Mouse (Mus musculus) midbrain, postnatal 0 days (tissue): ENCODE data around the gene Ccdc148. TPM values are rescaled to one million over a fixed set of nuclear protein-coding genes. Genes with fewer than 3 reads are reported as not detected.

ENCODE experiments used
- ATAC-seq: fragments of 200-750 bp; cut with Nextera tagmentation; 2 replicates; pipeline ENCODE4 v1.8.0; 2017; ENCODE audit warnings: moderate number of reproducible peaks, mild to moderate bottlenecking, moderate TSS enrichment, moderate library complexity; ENCODE audit not compliant: low FRiP score
- DNase-seq: peaks from one replicate; pipeline ENCODE4 v3.0.0-alpha.2; 2015; ENCODE audit warnings: low spot score
- H3K27ac ChIP-seq: fragments of 300-500 bp; sonication (generic); 2 replicates; pipeline ENCODE4 v1.5.1; 2014; ENCODE audit warnings: low read depth, mild to moderate bottlenecking, low read length, mixed read lengths
- H3K27me3 ChIP-seq: fragments of 300-500 bp; sonication (generic); 2 replicates; pipeline ENCODE4 v1.6.1; 2014; ENCODE audit warnings: low read length, control low read depth, mixed read lengths; ENCODE audit not compliant: insufficient read depth
- H3K36me3 ChIP-seq: fragments of 300-500 bp; sonication (generic); 2 replicates; pipeline ENCODE4 v1.6.1; 2014; ENCODE audit warnings: low read length, control low read depth, mixed read lengths; ENCODE audit not compliant: insufficient read depth
- H3K4me1 ChIP-seq: fragments of 300-500 bp; sonication (generic); 2 replicates; pipeline ENCODE4 v1.6.1; 2014; ENCODE audit warnings: mild to moderate bottlenecking, control low read depth, antibody characterized with exemption, low read length, mixed read lengths; ENCODE audit not compliant: insufficient read depth
- H3K4me2 ChIP-seq: fragments of 300-500 bp; sonication (generic); 2 replicates; pipeline ENCODE4 v1.6.1; 2014; ENCODE audit warnings: low read depth, mild to moderate bottlenecking, low read length, mixed read lengths; ENCODE audit not compliant: poor library complexity, severe bottlenecking
- H3K4me3 ChIP-seq: fragments of 300-500 bp; sonication (generic); 2 replicates; pipeline ENCODE4 v1.5.1; 2014; ENCODE audit warnings: low read depth, mild to moderate bottlenecking, low read length, moderate library complexity
- H3K9ac ChIP-seq: fragments of 300-500 bp; sonication (generic); replicated peaks from 2 replicates; pipeline ENCODE4 v1.6.1; 2014; ENCODE audit warnings: mild to moderate bottlenecking, low read length, moderate library complexity, mixed read lengths; ENCODE audit not compliant: poor library complexity, severe bottlenecking
- H3K9me3 ChIP-seq: fragments of 300-500 bp; sonication (generic); 2 replicates; pipeline ENCODE4 v1.6.1; 2016; ENCODE audit warnings: low read length, control low read depth
- CTCF ChIP-seq: IDR thresholded peaks from 2 replicates; pipeline ENCODE4 v1.5.1; 2016; ENCODE audit warnings: antibody characterized with exemption, mild to moderate bottlenecking
- WGBS: fragments of 180-500 bp; shearing (Covaris S2); extraction: QIAGEN DNeasy Blood & Tissue Kit; methylation state at CpG from one replicate; pipeline ENCODE4 v1.1.7; 2014; 5-methylcytosine and 5-hydroxymethylcytosine counted together
- polyA plus RNA-seq: library from polyadenylated mRNA; unstranded; fragments of >200 nt; fragmentation: Nextera tagmentation; extraction: Ambion mirVana; gene quantifications from 2 replicates; pipeline ENCODE4 v1.2.1, GENCODE M21; 2015
- total RNA-seq: library from RNA; depleted of rRNA; stranded (reverse); fragments of >200 nt; gene quantifications from 2 replicates; pipeline ENCODE4 v1.2.3, GENCODE M21; 2014

Ccdc148 gene
- total and polyA plus RNA-seq, 2 experiments from 2014 or later, result 5.3 to 7.7 TPM

DNA sequence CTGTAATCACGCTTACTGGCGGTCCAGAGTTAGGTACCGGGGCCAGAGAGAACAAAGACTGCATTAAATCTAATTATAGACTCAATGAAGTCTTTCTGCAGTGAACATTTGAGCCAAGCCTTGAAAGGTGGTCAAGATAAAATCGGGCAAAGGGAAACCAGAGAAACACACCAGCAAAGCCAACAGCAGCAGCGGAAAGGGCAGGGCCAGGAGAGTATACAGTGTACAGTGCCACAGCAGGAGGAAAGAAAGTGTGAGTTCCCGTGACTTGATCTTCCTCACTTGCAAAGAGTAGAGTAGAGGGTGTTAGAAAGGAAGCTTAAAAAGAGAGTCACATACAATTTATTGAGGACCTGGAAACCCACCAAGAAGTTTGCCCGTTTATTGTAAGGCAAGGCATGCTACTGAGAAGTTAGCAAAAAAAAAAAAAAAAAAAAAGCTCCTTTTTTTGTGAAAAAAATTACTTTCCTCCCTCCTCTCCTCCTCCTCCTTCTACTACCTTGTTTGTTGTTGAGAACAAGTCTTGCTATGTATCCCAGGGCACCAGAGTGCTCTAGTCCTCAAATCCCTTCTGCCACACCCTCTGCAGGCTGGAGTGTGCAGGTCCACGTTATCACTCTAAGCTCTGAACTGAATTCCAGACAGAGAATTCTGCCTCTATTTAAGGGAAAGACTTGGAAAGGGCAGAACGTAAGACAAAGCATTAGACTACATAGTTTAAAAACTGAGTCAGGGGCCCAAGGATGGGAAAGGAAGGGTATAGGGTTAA, 188.8 kb downstream of the Ccdc148 start:
- Histone ChIP-seq H3K27ac (no peak overlapping the region), H3K9me3 (no peaks in the 10 kb centered on the region), H3K9ac (no peak overlapping the region), H3K4me2 (no peak overlapping the region), H3K27me3 (no peaks in the 10 kb centered on the region), H3K36me3 (no peaks in the 10 kb centered on the region), H3K4me3 (no peak overlapping the region), H3K4me1 (no peaks in the 10 kb centered on the region)
- TF ChIP-seq CTCF, result 0 out of 2 replicates have a peak, but pooled peaks have one; percentile 5
- ATAC-seq, result no peak
- DNase-seq, result no peak
- 57% methylated on average over 9 of the region's 9 CpGs for WGBS

DNA sequence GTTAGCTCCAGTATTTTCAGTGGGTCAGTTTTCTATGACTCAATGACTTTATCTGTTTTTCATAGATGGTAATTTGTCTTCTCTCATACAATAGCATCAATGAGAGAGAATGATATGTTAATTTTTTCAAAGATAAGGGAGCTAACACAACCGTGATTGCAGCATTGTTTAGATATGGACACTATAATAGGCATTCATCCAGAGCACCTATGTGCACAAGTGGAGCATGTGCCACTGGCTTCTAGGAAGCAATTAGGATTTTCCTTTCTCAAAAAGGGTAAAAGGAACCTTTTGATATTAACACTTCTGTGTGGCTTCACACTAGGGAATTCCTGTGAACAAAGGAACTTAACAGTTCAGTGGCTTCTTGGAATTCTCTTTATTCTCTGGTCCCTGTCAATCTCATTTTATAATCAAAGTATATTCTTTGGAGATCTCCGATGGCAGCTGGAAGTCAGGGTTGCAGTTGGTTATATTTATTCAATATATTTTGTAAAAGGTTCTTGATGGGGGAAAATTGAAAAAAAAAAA, 203.6 kb downstream of the Ccdc148 start:
- Histone ChIP-seq H3K27me3 (no peaks in the 10 kb centered on the region), H3K4me2 (no peak overlapping the region), H3K4me3 (no peak overlapping the region), H3K4me1 (no peaks in the 10 kb centered on the region), H3K36me3 (no peaks in the 10 kb centered on the region), H3K9ac (no peak overlapping the region), H3K9me3 (no peaks in the 10 kb centered on the region), H3K27ac (no peak overlapping the region)
- 13% methylated on average over 2 of the region's 2 CpGs for WGBS
- DNase-seq (no peak), ATAC-seq (no peak)
- no peak for TF ChIP-seq CTCF

DNA sequence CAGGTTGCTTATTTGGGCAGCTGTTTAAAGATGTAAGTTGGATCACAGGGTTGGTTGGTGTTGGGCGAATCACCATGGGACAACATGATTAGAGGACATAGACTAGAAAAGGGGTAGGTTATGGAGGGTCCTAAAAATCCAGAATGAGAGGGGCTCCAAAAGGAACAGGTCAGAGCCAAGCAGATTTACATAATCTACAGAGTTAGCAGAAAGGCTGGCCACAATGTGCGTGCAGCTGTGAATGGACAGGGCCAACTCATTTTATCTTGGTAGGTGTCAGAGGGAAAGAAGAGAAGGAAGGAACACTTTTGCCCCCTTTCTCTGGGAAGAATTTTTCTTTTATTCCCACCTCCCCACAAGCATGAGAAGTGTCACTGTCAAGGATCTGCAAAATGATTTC, 204.1 kb downstream of the Ccdc148 start:
- DNase-seq (no peak), ATAC-seq (no peak)
- no peak overlapping the region for H3K9ac ChIP-seq
- no peak for TF ChIP-seq CTCF
- no peaks in the 10 kb centered on the region for H3K9me3 ChIP-seq
- no peaks in the 10 kb centered on the region for H3K4me1 ChIP-seq
- WGBS, result 43% methylated on average over 2 of the region's 2 CpGs
- no peak overlapping the region for H3K27ac ChIP-seq
- no peak overlapping the region for H3K4me2 ChIP-seq
- no peaks in the 10 kb centered on the region for H3K36me3 ChIP-seq
- H3K27me3 ChIP-seq, result no peaks in the 10 kb centered on the region
- no peak overlapping the region for H3K4me3 ChIP-seq

DNA sequence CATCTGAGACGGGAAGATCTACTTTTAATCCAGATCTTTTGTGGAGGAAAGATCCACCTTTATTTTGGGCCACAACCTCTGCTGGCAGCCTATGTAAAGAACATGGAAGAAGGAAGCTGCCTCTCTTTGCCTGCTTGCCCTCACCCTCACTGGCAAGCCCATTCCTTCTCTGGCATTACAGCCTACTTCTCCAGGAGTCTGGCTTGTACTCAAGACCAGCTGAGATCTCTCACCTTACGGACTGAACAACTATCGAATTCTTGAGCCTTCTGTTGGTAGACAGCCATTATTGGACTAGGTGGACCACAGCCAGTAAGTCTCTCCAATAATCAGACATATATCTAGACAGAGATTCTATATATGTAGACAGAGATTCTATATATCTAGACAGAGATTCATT, 208.4 kb downstream of the Ccdc148 start:
- Histone ChIP-seq H3K4me2 (no peak overlapping the region), H3K4me1 (no peaks in the 10 kb centered on the region), H3K9ac (no peak overlapping the region), H3K27me3 (no peaks in the 10 kb centered on the region), H3K4me3 (no peak overlapping the region), H3K27ac (no peak overlapping the region), H3K9me3 (no peaks in the 10 kb centered on the region), H3K36me3 (no peaks in the 10 kb centered on the region)
- DNase-seq, result no peak
- TF ChIP-seq CTCF, result no peak
- 94% methylated on average over 3 of the region's 3 CpGs for WGBS
- ATAC-seq, result no peak

DNA sequence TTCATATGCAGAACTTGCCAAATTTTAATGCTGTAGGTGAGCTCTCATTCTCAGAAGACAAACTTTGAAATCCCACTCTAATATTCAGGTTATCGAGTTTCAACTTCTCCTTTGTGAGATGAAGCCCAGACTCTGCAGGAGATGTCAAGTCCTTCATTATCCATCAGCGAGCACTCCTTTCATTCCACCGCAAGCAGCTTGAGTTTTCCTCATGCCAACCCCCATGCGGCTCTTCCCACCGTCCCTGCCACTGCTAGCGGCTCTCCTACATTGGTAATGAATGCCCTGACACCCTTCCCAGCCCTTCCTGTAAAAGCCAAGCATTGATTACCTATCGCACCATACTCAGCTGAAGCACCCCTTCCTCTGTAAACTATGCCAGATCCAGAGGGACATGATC, 211.7 kb downstream of the Ccdc148 start:
- Histone ChIP-seq H3K36me3 (no peaks in the 10 kb centered on the region), H3K9ac (no peak overlapping the region), H3K4me3 (no peak overlapping the region), H3K27ac (no peak overlapping the region), H3K4me1 (no peaks in the 10 kb centered on the region), H3K9me3 (no peaks in the 10 kb centered on the region), H3K27me3 (no peaks in the 10 kb centered on the region), H3K4me2 (no peak overlapping the region)
- 56% methylated on average over 7 of the region's 7 CpGs for WGBS
- TF ChIP-seq CTCF, result no peak
- no peak for ATAC-seq
- DNase-seq, result peak; percentile 10

DNA sequence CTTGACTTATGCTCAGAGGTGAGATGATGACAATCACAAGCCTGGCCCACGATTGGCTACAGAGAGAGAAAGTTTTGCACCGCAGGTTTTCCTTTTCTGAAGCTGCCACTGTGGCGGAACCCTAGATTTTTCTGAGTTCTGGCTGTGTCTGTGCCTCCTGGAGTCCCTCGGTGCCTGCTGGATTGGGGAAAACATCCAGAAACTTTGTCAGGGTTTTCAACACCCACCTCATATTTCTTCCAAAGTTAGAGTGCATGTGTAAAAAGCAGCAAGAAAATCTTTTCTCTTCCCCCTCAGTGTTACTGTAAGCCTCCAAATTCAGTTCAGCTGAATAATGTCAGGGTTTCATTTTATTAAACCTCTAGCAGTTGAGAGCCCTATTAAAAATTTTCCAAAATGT, 219.1 kb downstream of the Ccdc148 start:
- TF ChIP-seq CTCF, result no peak
- WGBS, result 89% methylated on average over 4 of the region's 4 CpGs
- H3K27ac ChIP-seq, result no peak overlapping the region
- H3K27me3 ChIP-seq, result no peaks in the 10 kb centered on the region
- H3K4me2 ChIP-seq, result no peak overlapping the region
- no peaks in the 10 kb centered on the region for H3K36me3 ChIP-seq
- no peak overlapping the region for H3K9ac ChIP-seq
- no peak for DNase-seq
- H3K9me3 ChIP-seq, result no peaks in the 10 kb centered on the region
- H3K4me1 ChIP-seq, result no peaks in the 10 kb centered on the region
- ATAC-seq, result no peak
- no peak overlapping the region for H3K4me3 ChIP-seq
